Mouse (Mus musculus): ENCODE measurements around the gene Gdf5.

DNA sequence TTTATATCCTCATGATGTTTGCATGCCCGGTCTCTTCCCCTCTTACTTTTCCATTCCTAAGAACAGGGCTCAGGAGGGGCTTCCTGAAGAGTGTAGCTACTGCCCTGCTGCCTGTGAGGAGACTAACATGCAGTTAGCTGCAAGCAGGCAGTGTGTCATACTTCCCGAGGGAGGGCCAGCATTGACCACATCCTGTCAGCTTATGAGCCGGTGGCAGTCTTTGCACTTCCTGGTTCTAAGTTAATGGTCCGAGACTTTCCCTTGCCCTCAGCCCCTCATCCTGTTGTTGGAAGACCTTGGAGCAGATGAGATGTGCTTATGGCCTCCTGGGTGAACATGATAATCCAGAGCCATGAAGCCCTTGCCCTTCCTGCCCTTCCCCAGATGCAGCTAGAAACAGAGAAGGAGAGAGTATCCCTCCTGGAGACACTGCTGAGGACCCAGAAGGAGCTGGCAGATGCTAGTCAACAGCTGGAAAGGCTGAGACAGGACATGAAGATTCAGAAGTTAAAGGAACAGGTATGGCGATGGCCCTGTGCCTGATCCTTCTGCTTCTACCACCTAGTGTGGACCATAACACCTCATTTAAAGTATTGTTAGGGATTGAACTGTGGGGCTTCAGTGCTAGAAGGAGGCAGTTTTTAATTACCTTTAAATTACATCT is 34.3 kb upstream of the Gdf5 start:
- TF ChIP-seq CTCF (conservative IDR thresholded peaks at IDR 0.05; ENCODE audit: low read length) (no peak), POU5F1 (IDR thresholded peaks at IDR 0.05; ENCODE audit: borderline replicate concordance, low read length) (no peak), NANOG (IDR thresholded peaks at IDR 0.05; ENCODE audit: borderline replicate concordance, low read length) (no peak)
